Mouse (Mus musculus): Measurements from ENCODE around the gene Prdm2. TPM values are rescaled to one million over a fixed set of nuclear protein-coding genes. Genes with fewer than 3 reads are reported as not detected.
A peak's percentile ranks its signal among the peaks of the same experiment; 100 is the strongest.

Gene Prdm2
- polyA plus RNA-seq, 1 experiment, result 34.9 TPM

- TF ChIP-seq POLR2A (IDR thresholded peaks at IDR 0.05; ENCODE audit: insufficient read depth, low read length) (no peak), EP300 (IDR thresholded peaks at IDR 0.05; ENCODE audit: insufficient read depth, low read depth, low read length) (no peak), CTCF (IDR thresholded peaks at IDR 0.05; ENCODE audit: low read depth, low read length) (no peak)
- no peaks in the 10 kb centered on the region for H3K36me3 ChIP-seq (ENCODE audit: control insufficient read depth, insufficient read depth, low read length, poor library complexity, severe bottlenecking)
- H3K9ac ChIP-seq (ENCODE audit: low read depth, poor library complexity, severe bottlenecking), result no peak overlapping the region
- H3K27me3 ChIP-seq (ENCODE audit: control insufficient read depth, insufficient read depth, low read length, poor library complexity, severe bottlenecking), result no peaks in the 10 kb centered on the region
- no peak overlapping the region for H3K4me3 ChIP-seq (ENCODE audit: low read depth, low read length)
- H3K27ac ChIP-seq (ENCODE audit: insufficient read depth, low read length), result no peak overlapping the region
- no peaks in the 10 kb centered on the region for H3K4me1 ChIP-seq (ENCODE audit: control insufficient read depth, insufficient read depth, low read length)
- no peaks in the 10 kb centered on the region for H3K9me3 ChIP-seq (replicated peaks; ENCODE audit: control insufficient read depth, insufficient read depth, low read length, poor library complexity, severe bottlenecking)
Measured at GRCm38 (mm10) chr4:143231110-143231509, 18.3 kb upstream of the Prdm2 start.

GRCm38 (mm10) chr4:143227976-143228375 lies 15.2 kb upstream of the Prdm2 start:
- H3K27me3 ChIP-seq (ENCODE audit: control insufficient read depth, insufficient read depth, low read length, poor library complexity, severe bottlenecking), result no peaks in the 10 kb centered on the region
- H3K27ac ChIP-seq (ENCODE audit: insufficient read depth, low read length), result no peak overlapping the region; the same call in 1 of the 2 replicates
- TF ChIP-seq POLR2A (IDR thresholded peaks at IDR 0.05; ENCODE audit: insufficient read depth, low read length) (no peak), CTCF (IDR thresholded peaks at IDR 0.05; ENCODE audit: low read depth, low read length) (no peak), EP300 (IDR thresholded peaks at IDR 0.05; ENCODE audit: insufficient read depth, low read depth, low read length) (0 out of 2 replicates have a peak, but pooled peaks have one; percentile 40)
- no peaks in the 10 kb centered on the region for H3K4me1 ChIP-seq (ENCODE audit: control insufficient read depth, insufficient read depth, low read length)
- no peaks in the 10 kb centered on the region for H3K9me3 ChIP-seq (replicated peaks; ENCODE audit: control insufficient read depth, insufficient read depth, low read length, poor library complexity, severe bottlenecking)
- H3K9ac ChIP-seq (ENCODE audit: low read depth, poor library complexity, severe bottlenecking), result no peak overlapping the region
- H3K36me3 ChIP-seq (ENCODE audit: control insufficient read depth, insufficient read depth, low read length, poor library complexity, severe bottlenecking), result no peaks in the 10 kb centered on the region
- no peak overlapping the region for H3K4me3 ChIP-seq (ENCODE audit: low read depth, low read length)

- no peaks in the 10 kb centered on the region for H3K4me1 ChIP-seq (ENCODE audit: control insufficient read depth, insufficient read depth, low read length)
- H3K9ac ChIP-seq (ENCODE audit: low read depth, poor library complexity, severe bottlenecking), result no peak overlapping the region
- no peak overlapping the region for H3K27ac ChIP-seq (ENCODE audit: insufficient read depth, low read length)
- H3K4me3 ChIP-seq (ENCODE audit: low read depth, low read length), result no peak overlapping the region
- no peak for TF ChIP-seq POLR2A (IDR thresholded peaks at IDR 0.05; ENCODE audit: insufficient read depth, low read length)
- TF ChIP-seq CTCF (IDR thresholded peaks at IDR 0.05; ENCODE audit: low read depth, low read length), result no peak
- no peak for TF ChIP-seq EP300 (IDR thresholded peaks at IDR 0.05; ENCODE audit: insufficient read depth, low read depth, low read length)
- H3K27me3 ChIP-seq (ENCODE audit: control insufficient read depth, insufficient read depth, low read length, poor library complexity, severe bottlenecking), result no peaks in the 10 kb centered on the region
- H3K36me3 ChIP-seq (ENCODE audit: control insufficient read depth, insufficient read depth, low read length, poor library complexity, severe bottlenecking), result no peaks in the 10 kb centered on the region
- H3K9me3 ChIP-seq (replicated peaks; ENCODE audit: control insufficient read depth, insufficient read depth, low read length, poor library complexity, severe bottlenecking), result no peaks in the 10 kb centered on the region
Measured at GRCm38 (mm10) chr4:143225886-143226285, 13.1 kb upstream of the Prdm2 start.

- no peak overlapping the region for H3K9ac ChIP-seq (ENCODE audit: low read depth, poor library complexity, severe bottlenecking)
- no peak overlapping the region for H3K4me3 ChIP-seq (ENCODE audit: low read depth, low read length)
- no peaks in the 10 kb centered on the region for H3K27me3 ChIP-seq (ENCODE audit: control insufficient read depth, insufficient read depth, low read length, poor library complexity, severe bottlenecking)
- TF ChIP-seq EP300 (IDR thresholded peaks at IDR 0.05; ENCODE audit: insufficient read depth, low read depth, low read length), result no peak
- no peak for TF ChIP-seq CTCF (IDR thresholded peaks at IDR 0.05; ENCODE audit: low read depth, low read length)
- TF ChIP-seq POLR2A (IDR thresholded peaks at IDR 0.05; ENCODE audit: insufficient read depth, low read length), result no peak
- H3K9me3 ChIP-seq (replicated peaks; ENCODE audit: control insufficient read depth, insufficient read depth, low read length, poor library complexity, severe bottlenecking), result no peaks in the 10 kb centered on the region
- H3K27ac ChIP-seq (ENCODE audit: insufficient read depth, low read length), result no peak overlapping the region
- H3K4me1 ChIP-seq (ENCODE audit: control insufficient read depth, insufficient read depth, low read length), result no peaks in the 10 kb centered on the region
- H3K36me3 ChIP-seq (ENCODE audit: control insufficient read depth, insufficient read depth, low read length, poor library complexity, severe bottlenecking), result no peaks in the 10 kb centered on the region
Measured at GRCm38 (mm10) chr4:143219316-143219751, 6.5 kb upstream of the Prdm2 start.

GRCm38 (mm10) chr4:143218858-143219257 lies 6.1 kb upstream of the Prdm2 start:
- no peaks in the 10 kb centered on the region for H3K9me3 ChIP-seq (replicated peaks; ENCODE audit: control insufficient read depth, insufficient read depth, low read length, poor library complexity, severe bottlenecking)

GRCm38 (mm10) chr4:143217189-143217588 lies 4.4 kb upstream of the Prdm2 start:
- H3K27me3 ChIP-seq (ENCODE audit: control insufficient read depth, insufficient read depth, low read length, poor library complexity, severe bottlenecking), result no peaks in the 10 kb centered on the region

More at GRCm38 (mm10) chr4:143218858-143219257, 6.1 kb upstream of the Prdm2 start:
- no peaks in the 10 kb centered on the region for H3K4me1 ChIP-seq (ENCODE audit: control insufficient read depth, insufficient read depth, low read length)
- H3K27me3 ChIP-seq (ENCODE audit: control insufficient read depth, insufficient read depth, low read length, poor library complexity, severe bottlenecking), result no peaks in the 10 kb centered on the region
- no peak for TF ChIP-seq EP300 (IDR thresholded peaks at IDR 0.05; ENCODE audit: insufficient read depth, low read depth, low read length)
- no peak for TF ChIP-seq POLR2A (IDR thresholded peaks at IDR 0.05; ENCODE audit: insufficient read depth, low read length)
- TF ChIP-seq CTCF (IDR thresholded peaks at IDR 0.05; ENCODE audit: low read depth, low read length), result no peak
- no peak overlapping the region for H3K4me3 ChIP-seq (ENCODE audit: low read depth, low read length)
- H3K27ac ChIP-seq (ENCODE audit: insufficient read depth, low read length), result no peak overlapping the region
- no peaks in the 10 kb centered on the region for H3K36me3 ChIP-seq (ENCODE audit: control insufficient read depth, insufficient read depth, low read length, poor library complexity, severe bottlenecking)
- H3K9ac ChIP-seq (ENCODE audit: low read depth, poor library complexity, severe bottlenecking), result no peak overlapping the region

More at GRCm38 (mm10) chr4:143217189-143217588, 4.4 kb upstream of the Prdm2 start:
- no peak overlapping the region for H3K9ac ChIP-seq (ENCODE audit: low read depth, poor library complexity, severe bottlenecking)
- no peak overlapping the region for H3K27ac ChIP-seq (ENCODE audit: insufficient read depth, low read length)
- H3K4me3 ChIP-seq (ENCODE audit: low read depth, low read length), result no peak overlapping the region
- TF ChIP-seq EP300 (IDR thresholded peaks at IDR 0.05; ENCODE audit: insufficient read depth, low read depth, low read length), result no peak
- TF ChIP-seq CTCF (IDR thresholded peaks at IDR 0.05; ENCODE audit: low read depth, low read length), result no peak
- no peaks in the 10 kb centered on the region for H3K4me1 ChIP-seq (ENCODE audit: control insufficient read depth, insufficient read depth, low read length)
- no peaks in the 10 kb centered on the region for H3K36me3 ChIP-seq (ENCODE audit: control insufficient read depth, insufficient read depth, low read length, poor library complexity, severe bottlenecking)
- no peaks in the 10 kb centered on the region for H3K9me3 ChIP-seq (replicated peaks; ENCODE audit: control insufficient read depth, insufficient read depth, low read length, poor library complexity, severe bottlenecking)

Data from ES-Bruce4 (cell line).